Mouse (Mus musculus) embryonic facial prominence, embryonic 15.5 days (tissue): ENCODE measurements around the gene Atp11b. TPM values are rescaled to one million over a fixed set of nuclear protein-coding genes. Genes with fewer than 3 reads are reported as not detected.

Source experiments
- polyA plus RNA-seq: library from polyadenylated mRNA; unstranded; fragments of >200 nt; fragmentation: Nextera tagmentation; extraction: Ambion mirVana; gene quantifications from 2 replicates; pipeline ENCODE4 v1.2.1, GENCODE M21; 2015

The Atp11b gene
- polyA plus RNA-seq, 1 experiment from 2014 or later = 36.4 TPM

Other genes with a start within 250 kb of the Atp11b start
- gene Dcun1d1, start 183.3 kb downstream of the Atp11b start, polyA plus RNA-seq = 87.4 and 95.4 TPM in 2 replicates
- 31.0 and 32.1 TPM in 2 replicates for gene Mccc1, start 246.6 kb downstream of the Atp11b start, polyA plus RNA-seq